Mouse (Mus musculus) right cerebral cortex, adult 2 months (tissue): ENCODE measurements around the gene Vps13a.
"Not testable (repeated sequence)": the region's sequence is repeated elsewhere in the genome, so short reads cannot be mapped to it uniquely, and the experiment has no call there.

ENCODE experiments used
- DNase-seq, 2 experiments: peaks; one replicate each; pipeline ENCODE4 v3.0.0; 2021 to 2022; ENCODE audit warnings: low spot score in 2 of 2

Vps13a gene

DNA sequence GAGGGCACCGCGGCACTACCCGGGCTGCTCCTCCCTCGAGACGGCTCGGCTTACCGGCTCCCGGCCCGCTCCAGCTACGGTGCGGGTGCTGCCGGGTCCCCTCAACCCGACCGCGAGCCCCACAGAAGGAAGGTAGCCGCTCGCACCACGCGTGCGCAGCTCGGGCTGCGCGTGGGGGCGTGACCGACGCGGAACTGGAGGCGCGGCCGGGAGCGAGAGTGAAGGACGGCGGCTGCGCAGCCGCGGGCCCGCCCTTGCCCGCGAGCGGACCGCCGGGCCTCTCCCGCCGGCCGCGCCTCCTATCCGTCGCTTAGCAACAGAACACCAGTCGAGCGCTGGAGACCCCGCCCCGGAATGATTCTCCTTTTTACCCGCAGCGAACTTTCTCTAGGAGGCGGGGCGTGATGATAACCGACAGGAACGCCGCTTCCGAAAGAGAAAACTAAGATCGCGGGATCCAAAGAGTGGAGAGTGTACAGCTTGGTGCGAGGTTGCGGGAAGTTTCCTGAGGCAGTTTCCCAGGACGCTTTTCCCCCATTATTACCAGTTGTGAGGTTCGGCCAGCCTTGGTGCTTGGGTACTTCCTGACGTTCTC lies at the start of gene Vps13a:
Gene Vps13a, minus strand, starts transcription at position 144 of the 595 bp plus-strand sequence.
- DNase-seq, result peak; percentile 84 to 85

DNA sequence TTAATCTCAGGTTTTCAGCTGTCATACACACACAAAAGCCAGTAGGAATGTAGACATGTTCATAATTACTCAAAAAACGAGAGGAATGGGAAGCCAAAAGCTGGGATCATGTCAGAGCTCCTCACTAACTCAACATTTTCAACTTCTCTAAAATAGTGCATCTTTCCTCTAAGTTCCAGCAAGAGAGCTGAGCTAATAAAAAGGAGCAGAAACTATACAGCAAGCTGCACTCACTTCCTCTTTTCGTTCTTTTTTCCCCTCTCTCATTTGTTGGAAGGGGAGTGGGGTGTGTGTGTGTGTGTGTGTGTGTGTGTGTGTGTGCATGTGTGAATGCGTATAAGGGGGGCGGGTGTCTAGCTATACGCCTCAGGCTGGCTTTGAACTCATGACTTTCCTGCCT lies 46.9 kb upstream of the Vps13a start:
- DNase-seq, result no peak

DNA sequence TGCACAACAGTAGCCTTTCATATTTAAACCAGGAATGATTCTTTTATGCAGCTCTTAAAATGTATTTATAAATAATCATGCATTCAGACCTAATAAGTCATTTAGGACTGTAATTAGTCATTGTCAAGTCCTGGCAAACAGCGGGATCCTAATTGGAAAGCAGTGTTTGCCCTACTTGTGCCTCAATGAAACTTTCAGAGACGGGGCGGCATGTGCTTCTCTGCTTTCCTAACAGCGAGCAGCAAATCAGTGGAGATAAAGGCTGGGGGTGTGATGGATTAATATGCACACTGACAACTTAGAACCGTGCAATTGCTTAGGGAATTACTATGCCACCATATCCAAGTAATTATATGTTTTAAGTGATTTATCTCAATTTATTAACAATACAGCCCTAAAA lies 44.5 kb upstream of the Vps13a start:
- DNase-seq, result no peak

DNA sequence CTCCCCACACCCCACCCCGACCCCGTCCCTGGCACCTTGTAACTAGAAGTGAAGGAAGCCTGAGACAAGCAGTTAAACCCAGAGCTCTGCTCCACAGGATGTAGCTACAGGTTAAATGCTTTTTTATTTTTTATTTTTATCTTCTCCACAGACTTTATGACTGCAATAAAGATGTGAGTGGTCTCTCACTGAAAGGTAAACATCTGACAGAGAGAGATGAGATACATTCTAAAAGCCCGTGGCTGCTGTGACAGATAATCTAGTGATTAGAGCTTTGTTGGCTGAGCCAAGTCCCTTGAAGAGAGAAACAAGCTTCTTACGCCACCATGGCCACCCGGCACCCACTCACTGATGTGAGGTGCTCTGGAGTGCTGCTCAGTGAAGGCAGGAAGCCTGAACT lies 34.1 kb upstream of the Vps13a start:
- no peak for DNase-seq

DNA sequence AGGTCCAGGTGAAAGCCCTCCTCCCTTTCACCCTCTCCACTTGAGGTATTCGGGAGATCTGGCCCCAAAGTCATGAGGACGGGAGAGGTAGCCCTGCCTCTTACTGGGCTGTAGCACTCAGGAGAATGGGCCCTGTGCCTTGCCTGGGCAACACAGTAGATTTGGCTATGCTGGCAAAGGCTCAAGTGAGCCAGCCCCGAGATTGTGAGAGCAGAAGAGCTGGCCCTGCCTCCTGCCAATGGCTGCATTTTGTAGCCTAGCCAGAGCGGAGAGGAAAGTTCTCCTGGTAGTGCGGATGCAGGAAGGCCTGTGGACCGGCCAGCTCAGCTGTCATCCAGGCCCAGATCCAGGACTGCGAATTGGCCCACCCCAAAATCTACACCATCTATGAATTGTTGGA lies 32.6 kb upstream of the Vps13a start:
- no peak for DNase-seq

DNA sequence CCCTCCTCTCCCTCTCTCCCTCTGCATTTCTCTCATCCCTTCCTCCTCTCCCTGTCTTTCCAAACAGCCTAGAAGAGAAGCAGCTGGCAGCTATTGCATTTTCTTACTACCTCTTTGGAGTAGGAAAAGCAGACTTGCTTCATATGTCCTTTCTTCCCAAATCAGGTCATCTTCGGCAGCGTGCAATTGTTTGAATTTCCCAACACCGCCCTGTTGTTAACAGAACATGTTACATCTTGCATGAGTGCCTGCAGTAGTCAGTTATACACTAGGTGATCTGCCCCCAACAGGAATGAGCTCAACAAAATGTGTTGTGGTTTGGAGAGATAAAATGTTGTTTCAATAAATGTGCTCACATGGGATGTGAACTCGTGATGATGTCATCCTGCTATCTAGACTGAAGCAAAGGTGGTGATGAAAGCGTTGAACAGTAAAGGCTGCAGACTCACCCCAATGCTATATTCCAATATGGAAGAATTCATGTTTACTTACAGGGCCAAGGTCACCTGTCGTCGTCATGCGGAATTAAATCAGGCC lies 31.4 kb upstream of the Vps13a start:
- DNase-seq, result no peak

DNA sequence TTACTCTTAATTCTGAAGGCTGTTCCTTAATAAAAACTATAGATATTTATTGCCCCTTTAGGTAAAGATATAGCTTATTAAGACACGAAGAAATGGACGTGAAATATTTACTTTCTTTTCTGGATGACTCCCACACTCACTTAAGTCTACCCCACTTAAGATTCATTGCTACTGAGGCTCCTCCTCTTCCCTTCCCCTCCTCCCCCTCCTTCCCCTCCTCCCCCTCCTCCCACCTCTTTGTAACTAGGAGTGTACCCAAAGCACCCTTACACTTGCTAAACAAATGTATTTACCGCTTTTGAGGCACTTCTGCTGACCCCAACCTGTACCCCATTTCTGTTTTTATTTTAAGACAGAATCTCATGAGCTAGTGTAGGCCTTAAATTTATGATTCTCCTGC lies 24.4 kb upstream of the Vps13a start:
- no peak for DNase-seq

DNA sequence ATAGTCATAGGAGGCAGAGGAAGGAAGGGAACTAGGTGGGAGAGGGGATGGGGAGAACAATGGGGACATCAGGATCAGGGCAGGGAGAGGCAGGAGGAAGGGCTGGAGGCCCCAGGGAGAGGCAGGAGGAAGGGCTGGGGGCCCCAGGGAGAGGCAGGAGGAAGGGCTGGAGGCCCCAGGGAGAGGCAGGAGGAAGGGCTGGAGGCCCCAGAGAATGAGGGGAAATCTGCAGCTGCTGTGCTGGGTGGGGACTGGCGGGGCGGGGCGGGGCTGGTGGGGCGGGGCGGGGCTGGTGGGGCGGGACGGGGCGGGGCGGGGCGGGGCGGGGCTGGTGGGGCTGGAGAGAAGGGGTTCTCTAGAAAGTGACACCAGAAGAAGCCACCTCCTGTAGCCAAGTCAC lies 23.8 kb upstream of the Vps13a start:
- DNase-seq, result no peak

DNA sequence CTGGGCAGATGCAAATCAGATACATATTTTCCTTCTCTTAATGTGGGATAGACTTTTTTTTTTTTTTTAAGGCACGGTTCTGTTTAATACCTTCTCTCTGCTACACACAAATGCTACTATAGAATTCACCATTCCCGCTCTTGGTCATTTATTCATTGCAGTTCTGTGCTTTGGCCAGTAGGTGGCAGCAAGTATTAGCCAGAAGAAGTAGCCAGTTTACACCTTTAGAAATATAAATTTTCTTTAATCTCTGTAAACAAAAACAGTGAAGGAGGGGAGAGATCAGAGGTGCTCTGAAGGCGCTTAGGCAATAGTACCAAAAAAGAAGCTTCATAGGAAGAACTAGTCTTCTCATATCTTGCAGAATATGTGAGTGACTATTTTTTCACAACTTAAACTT lies 22.0 kb upstream of the Vps13a start:
- peak; percentile 54 to 65 for DNase-seq

DNA sequence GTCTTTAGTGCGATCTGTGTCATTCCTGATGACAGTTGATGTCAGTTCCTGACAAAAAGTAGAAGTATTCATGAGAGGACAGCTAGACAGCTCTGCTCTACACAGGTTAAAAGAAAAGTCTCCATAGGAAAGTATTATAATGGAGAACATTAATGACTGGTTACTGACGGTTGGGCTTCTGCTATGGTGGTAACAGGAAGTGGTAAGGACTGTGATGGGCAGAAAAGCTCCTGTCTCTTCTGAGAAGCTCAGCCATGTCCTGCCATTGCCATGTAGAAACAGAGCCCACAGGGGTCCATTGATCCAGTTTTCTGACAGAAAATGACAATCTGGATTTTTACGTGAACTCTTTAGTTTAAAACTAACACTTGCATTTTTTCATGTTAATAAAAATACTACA lies 21.4 kb upstream of the Vps13a start:
- no peak for DNase-seq

DNA sequence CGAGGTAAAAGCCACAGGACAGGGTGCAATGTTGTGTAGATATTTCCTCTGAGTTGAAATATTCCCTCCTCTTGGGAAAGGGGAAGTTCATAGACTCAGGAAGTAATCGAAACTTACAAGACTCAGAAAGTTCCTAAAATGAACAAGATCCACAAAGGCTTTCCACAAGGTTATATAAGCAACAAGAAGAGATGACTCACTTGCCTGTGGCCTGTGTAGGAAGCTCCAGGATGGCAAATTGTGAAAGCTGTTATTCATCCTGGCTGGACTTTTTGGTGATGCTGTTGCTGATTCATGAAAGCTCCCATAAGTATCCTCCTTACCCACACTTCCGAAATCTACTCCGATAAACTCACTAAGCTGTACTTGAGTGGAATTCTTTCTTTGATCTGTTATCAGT lies 17.2 kb upstream of the Vps13a start:
- DNase-seq, result no peak

DNA sequence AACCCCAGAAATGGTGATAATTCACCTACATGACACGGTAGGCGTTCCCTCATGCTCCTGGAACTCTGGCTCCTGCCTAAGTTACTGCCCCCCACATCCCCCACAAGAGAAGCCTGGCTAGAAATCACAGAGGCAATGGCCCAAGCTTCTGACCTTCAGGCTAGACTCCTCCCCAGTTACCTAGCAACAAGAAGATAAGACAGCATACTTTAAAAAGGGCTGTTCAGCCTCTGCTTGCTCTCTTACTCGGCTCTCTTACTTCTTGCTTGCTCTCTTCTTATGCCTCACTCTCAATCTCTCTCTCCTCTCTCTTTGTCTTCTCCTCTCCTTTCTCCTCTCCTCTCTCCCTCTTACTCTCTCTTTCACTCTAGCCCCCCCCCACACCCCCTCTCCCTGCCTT lies 13.8 kb upstream of the Vps13a start:
- DNase-seq, result not testable (repeated sequence)

DNA sequence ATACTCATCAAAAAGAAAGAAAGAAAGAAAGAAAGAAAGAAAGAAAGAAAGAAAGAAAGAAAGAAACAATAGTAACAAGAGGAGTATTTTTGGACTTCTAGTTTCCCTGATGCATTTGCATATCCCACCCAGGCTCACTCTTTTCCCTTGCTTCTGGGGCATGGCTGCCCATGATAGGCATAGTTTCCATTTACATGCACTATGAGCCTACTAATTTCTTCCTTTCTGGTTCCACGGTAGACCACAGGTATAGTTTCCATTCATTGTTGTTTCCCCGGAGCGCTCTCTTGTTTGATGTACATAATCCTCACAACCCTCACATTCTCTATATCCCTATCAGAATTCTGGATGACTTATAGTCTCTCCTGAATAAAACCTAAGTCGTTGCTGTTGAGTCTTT lies 9.2 kb upstream of the Vps13a start:
- DNase-seq, result no peak

DNA sequence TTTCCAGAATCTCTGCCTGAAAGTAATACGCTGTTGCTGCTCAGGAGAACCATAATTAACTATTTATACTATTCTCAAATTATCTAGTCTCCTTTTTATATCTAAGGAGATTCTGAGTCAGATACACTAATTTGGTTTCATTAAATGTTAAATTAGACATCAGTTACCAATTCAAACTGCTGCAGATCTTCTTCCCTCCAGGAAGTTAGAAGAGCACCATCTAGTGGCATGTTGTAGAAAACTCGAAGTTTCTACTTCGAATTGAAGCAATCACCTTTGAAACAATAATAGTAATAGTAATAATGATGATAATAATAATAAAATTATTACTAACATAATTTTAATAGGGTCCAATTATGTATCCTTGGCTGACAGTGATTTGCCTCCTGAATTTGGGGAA lies 4.1 kb upstream of the Vps13a start:
- no peak for DNase-seq

DNA sequence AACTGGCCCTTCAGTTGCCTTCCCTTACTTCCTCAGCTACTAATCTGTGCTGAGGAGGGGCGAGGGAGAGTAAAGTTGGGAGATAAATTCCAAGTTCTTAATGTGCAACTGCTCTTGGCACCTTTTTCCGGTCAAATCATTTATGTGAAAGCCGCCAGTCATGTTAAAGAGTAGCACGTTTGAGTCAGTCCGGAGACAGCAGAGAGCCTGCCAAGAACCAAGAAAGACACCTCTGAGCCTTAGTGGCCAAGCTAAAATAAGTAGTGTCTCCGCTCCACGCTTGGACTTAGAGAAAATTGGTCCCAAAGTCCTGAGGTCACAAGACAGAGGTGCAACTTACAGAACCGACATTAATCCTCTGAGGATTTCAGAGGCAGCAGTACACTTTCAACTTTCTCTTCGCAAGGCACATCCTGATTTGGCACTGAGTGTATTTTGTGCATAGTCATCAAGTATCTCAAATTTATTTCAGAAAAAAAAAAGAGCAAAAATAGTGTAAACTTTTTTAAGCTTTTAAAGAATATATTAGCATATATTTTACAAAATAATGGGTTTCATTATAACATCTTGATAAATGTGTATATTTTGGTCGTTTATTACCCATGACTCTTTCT lies 780 bp upstream of the Vps13a start:
- DNase-seq, result no peak

DNA sequence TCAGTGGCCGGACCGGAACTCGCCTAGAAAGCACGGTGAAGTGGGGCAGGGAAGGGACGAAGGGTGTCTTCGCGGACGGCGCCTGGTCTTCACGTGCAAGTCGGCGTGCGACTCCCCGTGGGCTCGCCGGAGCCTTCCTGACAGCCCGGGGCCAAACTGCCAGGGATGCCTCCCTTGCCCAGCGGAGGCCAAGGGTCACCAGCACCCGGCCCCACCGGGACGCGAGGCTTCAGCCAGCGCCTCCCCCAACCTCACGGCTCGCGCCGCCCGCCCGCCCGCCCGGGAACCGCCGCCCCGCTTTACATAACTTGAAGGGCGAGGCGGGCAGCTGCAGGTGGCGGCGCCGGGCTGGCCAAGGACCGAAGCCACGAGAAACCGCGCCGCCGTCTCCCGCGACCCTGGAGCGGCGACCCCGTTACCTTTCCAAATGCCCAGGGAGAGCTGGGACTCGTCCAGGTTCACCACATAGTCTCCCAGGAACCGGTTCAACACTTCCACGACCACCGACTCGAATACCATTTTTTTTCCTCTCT lies 416 bp downstream of the Vps13a start:
- peak; percentile 34 to 52 for DNase-seq

DNA sequence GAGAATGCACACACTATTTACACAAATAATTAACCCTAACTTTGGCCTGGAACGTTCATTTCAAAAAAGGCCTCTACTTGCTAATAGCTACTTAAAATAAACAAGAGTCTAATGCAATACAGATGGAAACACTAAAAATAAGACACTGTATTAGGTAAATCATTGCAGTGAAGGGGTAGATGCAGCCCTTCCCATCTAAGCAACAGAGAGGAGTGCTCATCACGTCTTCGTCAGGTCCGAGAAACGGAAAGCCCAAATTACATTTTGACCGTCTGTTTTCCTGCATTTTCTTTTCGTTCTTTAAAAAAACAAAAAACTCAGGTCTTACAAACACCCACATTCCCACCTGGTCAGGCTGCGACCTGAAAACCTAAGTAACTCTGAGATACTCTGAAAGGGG lies 947 bp downstream of the Vps13a start:
- DNase-seq, result no peak

DNA sequence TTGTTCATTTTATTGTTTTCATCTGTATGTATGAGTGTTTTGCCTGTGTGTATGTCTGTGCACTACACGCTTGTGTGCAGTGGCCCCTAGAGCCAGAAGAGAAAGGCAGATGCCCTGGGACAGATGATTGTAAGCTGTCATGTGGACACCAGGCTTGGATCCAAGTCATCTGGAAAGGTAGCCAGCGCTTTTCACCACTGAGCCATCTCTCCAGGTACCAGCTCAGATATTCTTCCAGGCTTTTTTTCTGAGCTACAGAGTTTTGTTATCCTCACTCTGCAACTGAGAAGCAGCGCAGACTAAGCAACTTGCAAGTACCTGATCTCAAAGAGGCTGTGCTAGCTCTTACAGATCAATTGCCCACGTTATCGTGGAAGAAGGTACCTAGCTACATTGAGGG lies 1.5 kb downstream of the Vps13a start:
- no peak for DNase-seq

DNA sequence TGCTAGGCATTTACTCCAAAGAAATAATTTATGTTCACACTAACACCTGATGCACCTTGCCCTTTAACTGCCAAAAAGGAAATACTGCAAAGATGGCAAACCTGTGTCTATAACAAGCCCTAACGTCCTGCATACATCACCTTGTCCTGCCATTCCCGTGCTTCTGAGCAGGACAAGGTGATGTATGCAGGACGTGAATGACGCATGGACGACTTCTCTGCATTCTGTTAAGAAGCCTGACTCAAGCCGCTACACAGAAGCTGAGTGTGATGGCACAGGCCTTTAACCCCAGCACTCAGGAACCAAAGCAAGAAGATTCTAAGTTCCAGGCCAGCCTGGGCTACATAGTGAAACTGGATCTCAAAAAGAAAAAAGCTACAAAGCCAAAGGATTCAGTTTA lies 2.2 kb downstream of the Vps13a start:
- no peak for DNase-seq

DNA sequence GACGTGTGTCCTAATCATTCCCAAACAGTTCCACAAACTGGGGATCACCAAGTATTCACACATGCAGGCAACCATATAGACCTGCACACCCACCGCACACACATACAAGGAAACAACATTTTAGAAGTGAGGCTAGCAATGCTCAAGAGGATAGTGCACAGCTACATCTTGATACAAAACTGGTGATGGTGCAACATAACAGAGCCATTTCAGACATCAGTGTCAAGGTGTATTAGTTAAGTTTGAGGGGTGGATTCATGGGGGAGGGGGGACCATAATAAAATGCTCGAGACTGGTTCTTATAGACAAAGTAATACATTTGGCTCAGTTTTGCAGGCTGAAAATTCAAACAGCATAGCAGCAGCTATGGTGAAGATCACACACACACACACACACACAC lies 2.8 kb downstream of the Vps13a start:
- no peak for DNase-seq

DNA sequence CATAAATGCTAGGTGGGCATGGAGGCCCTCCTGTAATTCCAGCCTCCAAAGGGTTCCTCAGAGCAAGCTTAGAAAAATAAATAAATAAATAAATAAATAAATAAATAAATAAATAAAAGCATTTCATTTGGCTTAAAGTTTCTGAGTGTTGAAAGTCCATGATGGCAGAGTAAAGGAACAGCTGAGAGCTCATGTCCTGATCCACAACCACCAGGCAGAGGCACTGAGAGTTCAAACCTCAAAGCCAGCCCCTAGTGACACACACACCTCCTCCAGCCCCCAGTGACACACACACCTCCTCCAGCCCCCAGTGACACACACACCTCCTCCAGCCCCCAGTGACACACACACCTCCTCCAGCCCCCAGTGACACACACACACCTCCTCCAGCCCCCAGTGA lies 3.3 kb downstream of the Vps13a start:
- not testable (repeated sequence) for DNase-seq

DNA sequence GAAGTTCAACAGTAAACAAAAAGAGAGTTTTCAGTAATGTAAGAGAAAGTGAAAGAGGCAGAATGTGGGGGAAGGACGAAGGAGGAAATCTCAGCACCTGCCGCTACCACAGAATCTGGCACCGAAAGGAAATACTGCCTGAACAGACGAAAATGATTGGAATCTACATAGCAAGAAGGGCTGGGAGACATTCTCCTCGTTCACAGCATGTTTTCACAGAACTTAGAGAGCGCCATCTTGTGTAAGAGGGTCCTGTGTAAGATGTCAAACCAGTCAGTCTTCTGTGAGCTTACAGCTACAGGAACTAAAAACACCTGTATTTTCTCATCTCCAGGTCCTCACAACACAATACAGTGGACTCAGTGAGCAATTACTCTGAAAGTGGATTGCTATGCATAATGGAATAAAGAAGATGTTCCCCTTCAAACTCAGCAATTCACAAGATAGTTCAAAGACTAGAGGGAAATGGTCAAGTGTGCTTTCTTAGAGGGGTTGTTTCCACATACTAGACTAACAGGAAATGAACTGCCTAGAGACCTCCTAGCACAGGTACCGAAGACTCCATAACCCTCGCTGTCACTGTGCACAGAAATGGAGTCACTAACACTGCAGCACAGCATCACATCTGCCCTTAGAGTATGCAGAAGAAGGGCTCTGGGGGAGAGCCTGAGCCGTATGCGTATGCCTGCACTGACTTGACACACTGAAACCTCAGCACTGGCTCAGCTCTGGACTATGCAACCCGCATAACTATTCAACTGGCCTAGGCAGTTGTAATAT lies 7.3 kb downstream of the Vps13a start:
- DNase-seq, result no peak

DNA sequence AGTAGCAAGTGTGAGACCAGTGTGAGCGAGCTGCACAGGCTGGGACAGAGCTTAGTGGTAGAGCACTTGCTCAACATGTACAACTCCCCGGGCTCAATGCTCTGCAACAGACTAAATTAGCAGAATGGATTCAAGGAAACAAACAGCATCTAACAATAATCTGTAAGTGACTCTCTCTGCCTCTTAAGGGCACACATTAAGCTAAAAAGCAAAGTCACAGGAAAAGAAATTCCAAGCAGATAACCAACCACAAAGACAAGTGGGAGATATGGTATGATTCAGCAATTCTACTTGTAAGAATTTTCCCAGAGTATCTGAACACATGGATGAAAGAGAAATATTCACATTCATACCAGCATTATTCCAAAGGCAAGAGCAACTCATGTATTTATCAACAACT lies 13.3 kb downstream of the Vps13a start:
- DNase-seq, result no peak
